Mouse (Mus musculus) liver, embryonic 14.5 days (tissue): ENCODE measurements around the gene Ppfia2.

Experiments
- CTCF ChIP-seq: IDR thresholded peaks from 2 replicates; pipeline ENCODE4 v1.5.1; 2016; ENCODE audit warnings: antibody characterized with exemption, low read depth, control low read depth
- EP300 ChIP-seq: IDR thresholded peaks from 2 replicates; pipeline ENCODE4 v1.6.1; 2016; ENCODE audit warnings: antibody characterized with exemption, low read depth

DNA sequence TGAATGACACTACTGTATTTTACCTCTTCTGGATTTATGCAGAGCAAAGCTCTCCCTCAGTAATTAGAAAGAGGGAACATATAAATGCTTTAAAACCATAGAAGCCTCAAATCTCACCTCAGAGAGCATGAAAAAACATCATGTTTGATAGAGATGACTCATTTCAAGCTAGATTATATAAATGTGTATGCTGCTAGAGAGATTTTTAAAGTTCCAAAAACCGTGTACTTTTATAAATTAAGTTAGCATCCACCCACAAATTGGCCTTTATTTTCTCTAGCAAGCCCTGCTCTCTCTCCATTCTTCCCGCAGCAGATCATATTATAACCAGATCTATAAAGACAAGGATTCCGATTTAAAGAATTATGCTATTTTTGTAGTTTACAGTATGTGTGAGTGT is 488.9 kb downstream of the Ppfia2 start:
- TF ChIP-seq CTCF, result no peak
- no peak for TF ChIP-seq EP300
